24 mouse cellular contexts compared by ENCODE assay signal in genomic region chr11:54064412-54064978, GRCm38 (mm10). TPM values are rescaled to one million over a fixed set of nuclear protein-coding genes. Genes with fewer than 3 reads are reported as not detected.
DNase-seq lines count a peak whose midpoint lies in the region; ATAC-seq and TF ChIP-seq lines count a peak whose summit lies in the region.
"Had no signal": no experiment of that assay in that cellular context is flagged by ENCODE, and none has a peak within 500 bp of the region (broad histone marks: within the 10 kb centered on the region; RNA-seq: fewer than 3 reads in every experiment).

No protein-coding gene starts in this region.

- peaks cover 57% of the 10 kb centered on the region for H3K4me1 ChIP-seq in heart, embryonic 12.5 days (replicated peaks)

- H3K4me2 ChIP-seq in heart, embryonic 12.5 days: no peak overlapping the region
- H3K4me2 ChIP-seq: embryonic facial prominence, embryonic 12.5 days; forebrain, embryonic 13.5 days; hindbrain, embryonic 14.5 days; limb, embryonic 15.5 days; lung, embryonic 14.5 days; midbrain, embryonic 13.5 days; neural tube, embryonic 13.5 days had no signal

- no peak overlapping the region for H3K9ac ChIP-seq in heart, embryonic 12.5 days
- H3K9ac ChIP-seq: embryonic facial prominence, embryonic 12.5 days; forebrain, embryonic 13.5 days; hindbrain, embryonic 14.5 days; limb, embryonic 15.5 days; liver, embryonic 14.5 days; lung, embryonic 14.5 days; midbrain, embryonic 13.5 days; neural tube, embryonic 13.5 days had no signal

- H3K79me2 ChIP-seq in C2C12 (ENCODE audit: control insufficient read depth, insufficient read depth): peaks cover 44% of the 10 kb centered on the region

- TF ChIP-seq CTCF in gastrocnemius, adult 2 months (IDR thresholded peaks at IDR 0.05): no peak
- no peak for TF ChIP-seq CTCF in C2C12 (IDR thresholded peaks at IDR 0.05; ENCODE audit: control insufficient read depth, insufficient read depth, insufficient read length)

- no peak for ATAC-seq in heart, embryonic 12.5 days (ENCODE audit: insufficient number of reproducible peaks, low FRiP score)
- ATAC-seq in megakaryocyte progenitor cell, adult 5-6 weeks (replicated peaks; ENCODE audit: poor library complexity): 0 out of 2 replicates have a peak, but pooled peaks have one; percentile 10
- ATAC-seq: forebrain, embryonic 13.5 days; inflammation-experienced regulatory T-cells, adult 6 months; midbrain, embryonic 13.5 days had no signal

- H3ac ChIP-seq in C2C12 (ENCODE audit: control insufficient read depth, insufficient read length, low read depth): no peak overlapping the region

- intact Hi-C loops in gastrocnemius, adult 2 months (cut with DNase I): no loop called here
- intact Hi-C loops in gastrocnemius, postnatal 36 days (cut with DNase I): no loop called here
- intact Hi-C loops in heart, postnatal 10 days (cut with DNase I): no loop called here

- peaks cover 3% of the 10 kb centered on the region for H3K79me3 ChIP-seq in C2C12 (ENCODE audit: low read depth)

- no peak for DNase-seq in gastrocnemius, adult 2 months
- no peak for DNase-seq in gastrocnemius, postnatal 36 days
- DNase-seq in heart, postnatal 10 days: peak; percentile 56 to 69
- DNase-seq in natural killer cell, adult 2 months (ENCODE audit: low spot score in 2 of 2): no peak
- DNase-seq: cerebellum, adult 11-12 months; kidney, adult 18-20 months; lung, embryonic 14.5 days; right cerebral cortex, postnatal 14 days had no signal

- peak overlapping the region; percentile 31 for H3K27ac ChIP-seq in gastrocnemius, adult 2 months
- no peak overlapping the region for H3K27ac ChIP-seq in heart, embryonic 12.5 days (ENCODE audit: poor library complexity, severe bottlenecking)
- H3K27ac ChIP-seq: forebrain, embryonic 13.5 days; hindbrain, embryonic 14.5 days; left cerebral cortex, adult 2 months; limb, embryonic 15.5 days; liver, embryonic 14.5 days; midbrain, embryonic 13.5 days; neural tube, embryonic 13.5 days had no signal

- H3K27me3 ChIP-seq in heart, embryonic 12.5 days (replicated peaks): peaks cover 66% of the 10 kb centered on the region
- H3K27me3 ChIP-seq in C2C12 (ENCODE audit: control insufficient read depth, insufficient read depth, insufficient read length): no peaks in the 10 kb centered on the region
- H3K27me3 ChIP-seq: embryonic facial prominence, embryonic 12.5 days; limb, embryonic 15.5 days had no signal

- H3K4me3 ChIP-seq in gastrocnemius, adult 2 months: no peak overlapping the region
- no peak overlapping the region for H3K4me3 ChIP-seq in heart, embryonic 12.5 days
- H3K4me3 ChIP-seq in C2C12 (ENCODE audit: insufficient read depth, poor library complexity, severe bottlenecking): no peak overlapping the region
- H3K4me3 ChIP-seq: embryonic facial prominence, embryonic 12.5 days; erythroblast, embryonic 14.5 days; forebrain, embryonic 13.5 days; left cerebral cortex, adult 2 months; limb, embryonic 15.5 days; megakaryocyte, embryonic 14.5 days; midbrain, embryonic 13.5 days; neural tube, embryonic 13.5 days had no signal

- H3K9me3 ChIP-seq in heart, embryonic 12.5 days (replicated peaks): no peaks in the 10 kb centered on the region
- H3K9me3 ChIP-seq: embryonic facial prominence, embryonic 12.5 days; forebrain, embryonic 13.5 days; limb, embryonic 15.5 days; megakaryocyte, embryonic 14.5 days; midbrain, embryonic 13.5 days; neural tube, embryonic 13.5 days had no signal

- no peaks in the 10 kb centered on the region for H3K36me3 ChIP-seq in heart, embryonic 12.5 days
- H3K36me3 ChIP-seq in C2C12 (ENCODE audit: control insufficient read depth, insufficient read depth): peaks cover 12% of the 10 kb centered on the region
- H3K36me3 ChIP-seq: limb, embryonic 15.5 days; midbrain, embryonic 13.5 days; neural tube, embryonic 13.5 days had no signal

- WGBS in heart, embryonic 12.5 days: 49% methylated on average over 3 of the region's 3 CpGs

TF ChIP-seq in C2C12, 6 proteins besides CTCF, POLR2A, EP300 and RAD21:
- peak; percentile 43 for TF ChIP-seq USF1 (IDR thresholded peaks at IDR 0.05; ENCODE audit: low read depth)
- TF ChIP-seq MYOD1 (IDR thresholded peaks at IDR 0.05; ENCODE audit: control insufficient read depth, insufficient read length, low read depth): no peak

RNA-seq across cellular contexts. Expression of gene Pdlim4, which starts 4.3 kb away (rescaled TPM):
- total RNA-seq in gastrocnemius, adult 2 months (2021): 1 to 10 TPM; 4.7 to 7.9 TPM
- total RNA-seq in gastrocnemius, postnatal 36 days (2021): 1 to 10 TPM; 6.5 TPM
- 10 to 100 TPM; 23.4 to 28.2 TPM for total RNA-seq in heart, postnatal 10 days (2021)
- 7.1 and 7.3 TPM in 2 replicates for polyA plus RNA-seq in heart, embryonic 12.5 days (2016; fragmentation: Nextera tagmentation; extraction: Ambion mirVana)
- 120 TPM for polyA plus RNA-seq in C2C12 (2012; fragmentation: generic; extraction: Trizol)
- total RNA-seq in megakaryocyte progenitor cell, adult 5-6 weeks (2015): not detected in 2 replicates
- total RNA-seq in megakaryocyte progenitor cell, adult 5-6 weeks (2017): 0.17 TPM in 1 of 2 replicates, not detected in the other

RNA-seq across cellular contexts. Expression of gene P4ha2, which starts 35.4 kb away (rescaled TPM):
- total RNA-seq in gastrocnemius, adult 2 months (2021): 10 to 100 TPM; 27.2 to 46.2 TPM
- total RNA-seq in gastrocnemius, postnatal 36 days (2021): 10 to 100 TPM; 23.3 to 31.7 TPM
- 10 to 100 TPM; 36.8 to 37.0 TPM for total RNA-seq in heart, postnatal 10 days (2021)
- 56.5 and 62.1 TPM in 2 replicates for polyA plus RNA-seq in heart, embryonic 12.5 days (2016; fragmentation: Nextera tagmentation; extraction: Ambion mirVana)
- 26.4 TPM for polyA plus RNA-seq in C2C12 (2012; fragmentation: generic; extraction: Trizol)
- 0.05 and 0.15 TPM in 2 replicates for total RNA-seq in megakaryocyte progenitor cell, adult 5-6 weeks (2015)
- 0.21 and 0.44 TPM in 2 replicates for total RNA-seq in megakaryocyte progenitor cell, adult 5-6 weeks (2017)
- total RNA-seq: granulocyte monocyte progenitor cell, adult 5-6 weeks; monocyte, adult 5-6 weeks had no signal
- polyA plus RNA-seq: erythroblast, embryonic 14.5 days; inflammation-experienced regulatory T-cells, adult 6 months had no signal

RNA-seq across cellular contexts. Expression of gene Slc22a4, which starts 36.6 kb away (rescaled TPM):
- 1 to 10 TPM; 1.9 to 2.6 TPM for total RNA-seq in gastrocnemius, adult 2 months (2021)
- total RNA-seq in gastrocnemius, postnatal 36 days (2021): 1 to 10 TPM; 2.1 to 2.8 TPM
- 1 to 10 TPM; 1.9 to 2.2 TPM for total RNA-seq in heart, postnatal 10 days (2021)
- polyA plus RNA-seq in heart, embryonic 12.5 days (2016; fragmentation: Nextera tagmentation; extraction: Ambion mirVana): 4.0 and 4.3 TPM in 2 replicates
- 4.0 TPM for polyA plus RNA-seq in C2C12 (2012; fragmentation: generic; extraction: Trizol)
- 22.2 and 23.6 TPM in 2 replicates for total RNA-seq in megakaryocyte progenitor cell, adult 5-6 weeks (2015)
- total RNA-seq in megakaryocyte progenitor cell, adult 5-6 weeks (2017): 15.3 and 22.6 TPM in 2 replicates

Comparison
In these comparisons a context has a peak if more than half of its experiments do, and no peak if none do; other contexts are left out.
1. DNase-seq: peak in heart, postnatal 10 days (2 of 2); none in gastrocnemius, adult 2 months (single experiment), gastrocnemius, postnatal 36 days (0 of 2) and natural killer cell, adult 2 months (0 of 2).
2. RNA of gene Pdlim4, which starts 4.3 kb away (total RNA-seq): 23.4 to 28.2 TPM in heart, postnatal 10 days, 4.7 to 7.9 TPM in gastrocnemius, adult 2 months and 6.5 TPM in gastrocnemius, postnatal 36 days; 0.17 TPM in megakaryocyte progenitor cell, adult 5-6 weeks; every median in the first group is over 4 times any median in the second.
3. RNA of gene P4ha2, which starts 35.4 kb away (total RNA-seq): 27.2 to 46.2 TPM in gastrocnemius, adult 2 months, 36.8 to 37.0 TPM in heart, postnatal 10 days and 23.3 to 31.7 TPM in gastrocnemius, postnatal 36 days; 0.05 to 0.44 TPM in megakaryocyte progenitor cell, adult 5-6 weeks; every median in the first group is over 10 times any median in the second.
4. RNA of gene Slc22a4, which starts 36.6 kb away (total RNA-seq): 15.3 to 23.6 TPM in megakaryocyte progenitor cell, adult 5-6 weeks; 2.1 to 2.8 TPM in gastrocnemius, postnatal 36 days, 1.9 to 2.6 TPM in gastrocnemius, adult 2 months and 1.9 to 2.2 TPM in heart, postnatal 10 days; every median in the first group is over 4 times any median in the second.